Mouse (Mus musculus): ENCODE measurements around the gene Zfp296.

The Zfp296 gene

GRCm38 (mm10) chr7:19577141-19577852, at the start of gene Zfp296, which contains the start of gene Gemin7:
Zfp296 (plus strand) TSS chr7:19577287.
Gemin7 (minus strand) TSS chr7:19577595.
- no peak for DNase-seq

DNA sequence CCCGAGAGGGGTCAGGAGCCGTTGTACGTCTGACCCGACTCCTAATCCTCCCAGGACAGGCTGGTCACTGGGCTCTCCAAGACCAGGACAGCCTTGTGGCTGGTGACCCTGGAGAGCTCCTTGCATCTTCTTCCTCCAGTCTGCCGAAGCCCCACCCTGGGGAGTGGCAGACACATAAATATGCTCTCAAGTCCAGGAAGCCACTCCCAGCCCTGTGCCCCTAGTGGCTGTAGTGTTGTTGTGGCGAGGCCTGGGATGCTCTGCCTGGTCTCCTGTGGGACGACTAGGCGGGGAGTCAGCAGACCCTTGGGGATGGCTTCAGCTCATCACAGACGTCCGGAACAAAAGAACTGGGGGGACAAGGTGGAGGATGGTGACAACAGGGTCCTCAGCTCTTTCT, 46.0 kb upstream of the Zfp296 start:
- no peak for DNase-seq

GRCm38 (mm10) chr7:19532240-19532639, 44.8 kb upstream of the Zfp296 start:
- DNase-seq: no peak

DNA sequence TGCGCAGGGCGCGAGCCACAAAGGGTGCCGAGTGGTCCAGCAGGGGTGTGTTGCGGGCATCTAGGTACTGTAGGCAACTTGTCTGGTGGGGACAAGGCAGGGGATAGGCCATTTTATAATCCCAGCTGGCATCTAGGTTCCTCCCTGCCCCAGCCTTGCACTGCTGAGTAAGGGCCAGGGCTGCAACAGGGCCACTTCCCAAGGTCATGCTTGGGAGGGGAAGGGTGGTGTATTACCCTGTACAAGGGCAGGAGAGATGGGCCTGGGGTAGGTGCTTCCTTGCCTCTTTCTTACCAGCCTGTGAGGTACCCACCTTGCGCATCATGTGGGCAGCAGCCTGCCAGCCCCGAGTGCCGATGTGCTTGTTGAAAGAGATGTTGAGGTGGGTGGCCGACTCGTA, 42.4 kb upstream of the Zfp296 start:
- DNase-seq: no peak

DNA sequence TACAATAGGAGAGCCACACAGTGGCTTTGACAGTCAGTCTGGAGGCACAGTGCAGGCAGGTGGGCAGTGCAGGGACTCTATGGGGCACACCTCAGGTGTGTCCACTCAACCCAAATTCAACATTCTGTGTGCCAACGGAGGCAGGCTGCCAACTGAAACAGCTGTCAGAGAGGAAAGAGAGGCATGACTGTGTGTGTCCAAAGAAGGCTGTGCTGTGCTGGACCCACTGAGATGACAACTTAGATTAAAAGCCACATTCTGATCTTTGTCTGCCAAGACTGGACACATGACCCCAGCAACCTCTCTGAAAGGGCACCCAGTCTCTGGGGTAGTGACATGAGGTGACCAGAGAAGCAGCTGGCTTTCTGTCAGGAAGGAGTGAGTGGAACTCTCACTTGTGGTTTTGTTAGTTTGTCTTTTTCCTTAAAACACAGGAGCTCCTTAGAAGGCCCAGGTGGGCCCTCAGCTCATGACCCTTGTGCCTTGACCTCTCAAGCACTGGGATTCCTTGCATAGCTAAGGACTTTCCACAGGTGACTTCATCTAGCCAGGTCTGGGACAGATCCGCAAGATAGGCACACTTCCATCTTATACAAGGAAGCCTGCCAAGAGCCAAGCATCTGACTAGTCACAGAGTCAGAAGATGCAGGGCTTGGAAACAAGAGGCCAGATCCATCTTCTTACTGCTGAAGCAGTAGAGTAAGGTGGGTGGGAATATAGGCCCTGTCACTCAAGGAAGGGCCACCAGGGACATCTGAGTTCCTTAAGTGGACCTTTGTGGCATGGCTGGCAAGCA, 36.1 kb upstream of the Zfp296 start:
- no peak for DNase-seq

DNA sequence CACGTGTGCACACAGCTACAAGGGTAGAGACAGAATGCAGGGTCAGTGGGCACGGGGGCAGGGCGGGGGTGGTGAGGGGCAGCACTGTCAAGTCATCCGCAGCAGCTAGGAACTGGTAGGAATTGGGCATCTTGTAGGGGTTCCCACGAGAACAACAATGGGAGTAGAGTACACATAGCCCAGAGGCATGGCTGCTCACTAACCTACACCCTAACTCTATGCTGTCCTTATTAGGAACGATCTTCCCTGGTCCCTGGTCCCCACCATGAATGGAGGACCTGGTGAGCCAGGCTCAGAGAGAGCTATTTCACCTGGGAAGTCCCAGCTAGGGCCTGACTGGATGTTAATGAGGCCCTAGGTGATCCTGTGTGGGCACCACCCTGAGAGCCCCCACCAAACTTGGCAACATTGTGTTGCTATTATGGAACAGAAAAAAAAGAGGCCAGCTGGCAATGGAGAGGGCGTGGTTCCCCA, 35.4 kb upstream of the Zfp296 start:
- DNase-seq: no peak

DNA sequence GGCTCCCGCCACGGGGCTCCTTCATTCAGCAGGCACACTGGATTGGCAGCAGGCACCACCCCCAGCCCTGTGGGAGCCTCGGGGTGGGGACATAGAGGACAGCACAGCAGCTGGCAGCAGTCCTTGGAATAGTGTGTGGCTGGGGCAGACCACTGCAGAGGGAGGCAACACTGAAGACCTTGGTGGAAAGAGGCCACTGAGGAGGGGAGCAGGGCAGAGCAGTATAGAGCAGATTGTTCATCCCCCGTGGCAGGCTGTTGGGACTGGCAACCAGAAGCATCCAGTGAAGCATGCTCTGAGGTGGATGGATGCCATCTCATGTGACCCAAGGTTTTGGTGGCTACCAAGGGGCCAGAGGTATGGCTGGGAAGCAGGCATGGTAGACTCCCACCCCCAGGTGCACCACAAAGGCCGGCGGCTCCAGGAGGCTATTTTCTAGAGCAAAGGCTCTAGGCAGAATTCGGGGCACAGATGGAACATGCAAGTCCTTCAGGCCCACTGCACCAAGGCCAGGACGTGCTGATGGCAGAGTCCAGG, 34.9 kb upstream of the Zfp296 start:
- DNase-seq: no peak

DNA sequence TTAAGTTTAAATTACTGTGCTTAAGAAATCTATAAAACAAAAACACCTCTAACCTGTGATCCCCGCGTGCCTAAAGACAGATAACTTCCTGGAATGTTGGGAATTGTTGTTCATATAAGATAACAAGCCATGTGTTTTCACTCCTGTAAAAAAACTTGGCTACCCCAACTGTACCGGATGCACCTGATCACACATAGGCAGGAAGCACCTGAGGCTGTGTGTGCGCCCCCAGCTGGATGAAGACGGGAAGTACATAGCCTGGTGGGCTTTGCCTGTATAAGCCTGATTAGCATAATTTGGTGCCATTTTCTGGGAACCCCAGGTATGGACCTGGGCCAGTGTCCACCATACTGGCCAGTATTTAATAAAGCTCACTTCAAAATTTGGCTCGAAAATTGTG, 33.5 kb upstream of the Zfp296 start:
- DNase-seq: no peak

DNA sequence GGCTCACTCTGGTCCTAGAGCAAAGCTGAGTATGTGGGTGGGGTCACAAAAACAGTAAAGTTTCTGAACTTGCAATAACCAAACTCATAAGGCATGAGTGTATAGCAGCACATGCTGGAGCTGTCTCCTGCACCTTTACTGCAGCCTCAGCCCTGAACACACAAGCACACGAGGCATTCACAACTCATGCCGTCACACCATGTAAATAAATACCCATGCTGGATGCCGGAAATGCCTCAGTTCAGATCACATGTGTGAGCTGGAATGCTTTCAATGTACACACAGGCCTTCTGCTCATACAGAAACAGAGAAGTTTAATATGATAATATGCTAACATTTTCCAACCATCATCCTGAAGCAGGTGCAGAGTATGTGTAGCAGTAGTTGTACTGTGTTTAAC, 31.1 kb upstream of the Zfp296 start:
- no peak for DNase-seq

DNA sequence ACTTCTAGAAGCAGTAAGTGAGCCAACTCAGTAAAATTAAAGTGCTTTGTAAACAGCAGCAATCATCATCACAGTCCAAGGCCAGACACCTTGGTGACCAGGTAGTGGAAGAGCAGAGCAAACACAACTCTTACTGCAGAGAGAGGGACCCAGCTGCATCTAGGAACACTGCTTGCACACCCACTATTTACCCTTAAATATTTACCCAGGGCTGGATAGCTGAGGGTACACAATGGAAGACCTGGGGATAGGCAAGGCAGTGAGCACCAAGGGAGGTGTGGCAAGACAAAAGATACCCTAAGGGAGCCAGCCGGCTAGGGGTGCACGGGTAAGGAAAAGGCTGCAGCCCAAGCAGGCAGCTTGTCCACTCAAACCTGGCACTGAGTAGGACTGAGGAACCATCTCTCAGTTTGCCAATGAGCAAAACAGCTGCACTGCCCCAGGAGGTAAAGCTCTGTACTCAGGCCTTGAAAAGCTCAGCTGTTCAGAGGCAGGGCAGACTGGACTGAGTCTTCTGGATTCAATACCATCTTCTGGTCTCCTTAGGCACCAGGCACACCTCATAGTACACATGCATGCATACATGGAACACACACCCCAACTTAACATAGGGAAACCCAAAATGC, 29.6 kb upstream of the Zfp296 start:
- DNase-seq: no peak

DNA sequence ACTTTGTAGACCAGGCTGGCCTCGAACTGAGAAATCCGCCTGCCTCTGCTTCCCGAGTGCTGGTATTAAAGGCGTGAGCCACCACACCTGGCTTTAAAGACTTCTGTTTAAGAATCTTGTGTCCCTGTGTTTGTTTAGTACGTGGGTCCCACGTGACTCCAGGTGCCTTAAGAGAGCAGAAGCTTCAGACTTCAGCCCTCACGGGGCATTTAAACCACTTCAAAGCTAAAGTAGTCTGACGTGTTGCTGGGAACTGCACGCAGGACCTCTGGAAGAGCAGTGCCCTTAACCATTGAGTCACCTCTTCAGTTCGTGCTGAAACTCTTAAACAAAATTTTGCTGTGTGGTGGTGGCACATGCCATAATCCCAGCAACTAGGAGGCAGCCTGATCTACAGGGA, 27.7 kb upstream of the Zfp296 start:
- DNase-seq: no peak

DNA sequence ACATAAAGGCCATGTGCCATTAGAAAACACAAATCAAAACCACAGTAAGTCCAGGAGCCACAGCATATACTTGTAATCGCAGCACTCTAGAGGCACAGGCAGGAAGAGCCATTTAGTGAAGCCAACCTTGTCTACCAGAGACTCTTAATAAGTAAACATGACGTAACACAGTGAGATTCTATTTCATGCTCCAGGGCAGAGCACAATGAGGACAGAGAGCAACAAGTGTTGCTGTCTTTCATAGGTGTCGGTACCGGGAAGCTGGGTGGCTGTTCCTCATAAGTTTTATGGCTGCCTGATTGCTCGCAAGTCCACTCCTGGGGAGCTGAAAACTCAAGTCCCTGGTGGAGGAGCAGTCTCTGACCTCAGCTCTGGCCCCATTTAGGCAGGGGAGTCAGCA, 25.5 kb upstream of the Zfp296 start:
- DNase-seq: no peak

DNA sequence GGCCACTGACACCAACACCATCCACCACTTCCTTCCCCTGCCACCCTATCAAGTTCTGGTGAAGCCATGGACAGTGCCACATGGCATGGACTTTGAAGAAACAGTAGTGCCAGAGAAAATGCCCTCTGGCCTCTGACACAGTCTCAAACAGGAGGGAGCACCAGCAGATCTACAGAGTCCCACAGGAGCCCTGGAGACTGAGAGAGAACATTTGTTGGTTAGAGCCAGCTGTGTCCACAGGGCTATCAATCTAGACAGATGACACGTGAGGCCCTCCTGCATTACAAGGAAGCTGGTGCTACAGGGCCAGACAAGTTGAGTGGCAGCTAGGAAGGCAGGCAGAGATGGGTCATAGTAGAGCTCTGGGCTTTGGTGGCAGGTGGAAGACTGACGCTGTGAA, 24.6 kb upstream of the Zfp296 start:
- no peak for DNase-seq

DNA sequence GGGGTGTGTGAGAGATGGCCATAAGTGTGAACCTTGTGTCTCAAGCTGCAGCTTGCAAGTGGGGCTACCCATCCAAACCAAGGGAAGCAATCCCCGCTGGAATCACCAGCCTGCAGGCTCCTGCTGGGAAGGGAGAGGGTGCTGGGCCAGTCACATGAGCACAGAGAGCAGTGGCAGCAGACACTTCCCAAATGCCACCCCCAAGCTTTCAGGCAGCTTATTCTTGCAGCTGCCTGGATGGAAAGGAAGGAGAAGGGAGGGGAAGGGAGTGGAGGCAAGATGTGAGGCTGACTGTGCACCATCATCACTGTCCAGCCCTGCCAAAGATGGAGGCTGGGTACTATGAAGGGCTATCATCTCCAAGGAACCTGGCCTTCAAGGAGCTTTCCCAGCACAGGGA, 22.9 kb upstream of the Zfp296 start:
- DNase-seq: peak; percentile 70

DNA sequence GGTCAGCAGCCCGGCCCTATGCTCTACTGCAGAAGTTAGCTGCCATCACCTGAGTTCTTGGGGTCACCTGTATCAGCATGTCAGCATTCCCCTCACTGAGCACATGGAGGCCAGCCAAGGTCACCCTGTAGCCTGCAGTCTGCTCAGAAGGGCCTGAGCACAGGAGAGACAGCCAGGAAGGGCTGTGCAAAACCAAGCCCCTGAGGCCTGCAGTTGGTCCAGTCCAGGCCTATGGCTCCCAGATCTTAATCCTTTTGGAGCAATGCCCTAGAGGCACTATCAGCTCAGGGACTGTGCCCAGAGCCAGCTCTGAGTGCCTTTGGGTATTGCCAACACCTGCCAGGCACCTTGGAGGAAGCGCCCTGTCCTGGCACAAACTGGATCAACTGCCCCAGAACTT, 20.0 kb upstream of the Zfp296 start:
- DNase-seq: no peak

- no peak for DNase-seq
These were observed 18.8 kb upstream of the Zfp296 start for GRCm38 (mm10) chr7:19557982-19558900.

DNA sequence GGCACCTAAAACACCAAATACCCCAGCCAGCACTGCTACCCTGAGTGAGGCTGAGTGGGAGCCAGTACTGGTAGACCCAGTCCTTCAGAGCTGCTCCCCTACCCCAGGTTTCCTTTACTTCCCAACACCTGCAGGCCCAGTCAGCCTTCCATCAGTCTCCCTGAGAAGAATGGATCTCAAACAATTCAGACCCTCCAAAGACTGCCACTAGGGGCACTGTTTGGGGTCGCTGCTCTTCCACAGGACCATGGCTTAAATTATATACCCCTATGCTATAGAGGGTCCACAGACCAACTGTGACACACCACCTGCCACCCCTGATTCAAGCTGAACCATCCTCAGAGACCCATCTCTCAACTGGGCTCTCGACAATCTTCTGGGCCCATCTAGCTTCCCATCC, 18.1 kb upstream of the Zfp296 start:
- DNase-seq: no peak

DNA sequence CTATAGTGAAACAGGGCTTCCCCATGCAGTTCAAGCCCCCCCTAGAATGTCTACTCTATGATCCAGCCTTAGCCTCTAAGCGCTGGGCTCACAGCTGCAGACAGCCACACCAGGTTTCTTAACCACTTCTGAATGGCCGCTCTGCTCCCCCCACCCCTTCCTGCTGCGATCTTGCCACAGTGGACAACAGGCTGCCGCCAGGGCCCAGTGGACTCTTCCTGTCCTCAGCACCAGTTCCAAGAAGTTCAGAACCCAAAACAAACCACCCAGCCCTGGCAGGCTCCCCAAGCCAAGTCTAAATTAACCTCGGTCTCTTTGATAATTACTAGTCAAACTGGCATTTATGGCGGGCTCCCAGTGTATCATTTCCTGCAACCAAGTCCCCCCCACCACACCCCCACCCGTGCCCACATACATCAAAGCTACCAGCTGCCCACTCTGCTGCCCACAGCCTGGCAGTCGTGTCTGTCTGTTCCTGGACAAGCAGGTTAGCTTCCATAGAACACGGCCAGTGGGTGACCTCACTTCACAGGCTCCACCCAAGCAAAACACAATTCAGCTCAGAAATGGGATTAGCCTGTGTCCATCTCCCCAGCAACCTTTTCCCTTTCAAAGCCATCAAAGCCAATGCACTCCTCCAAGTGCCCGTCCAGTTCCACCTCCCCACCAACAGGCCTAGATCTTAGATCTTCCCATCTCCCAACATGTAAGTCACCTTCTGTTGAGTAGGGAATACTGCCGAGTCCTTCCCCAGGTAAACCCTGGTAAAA, 16.4 kb upstream of the Zfp296 start:
- no peak for DNase-seq

- no peak for DNase-seq
These were observed 15.7 kb upstream of the Zfp296 start for GRCm38 (mm10) chr7:19561431-19561764.

GRCm38 (mm10) chr7:19561765-19562642, 15.1 kb upstream of the Zfp296 start:
- peak; percentile 87 for DNase-seq

All from right cerebral cortex, postnatal 25 days (tissue).